Mouse (Mus musculus) forebrain, embryonic 16.5 days (tissue): Measurements from ENCODE around the gene Serpinb3c. TPM values are rescaled to one million over a fixed set of nuclear protein-coding genes. Genes with fewer than 3 reads are reported as not detected.
"Not testable (repeated sequence)": the region's sequence is repeated elsewhere in the genome, so short reads cannot be mapped to it uniquely, and the experiment has no call there.

Experiments used
- ATAC-seq: fragments of 200-750 bp; cut with Nextera tagmentation; 2 replicates; pipeline ENCODE4 v1.8.0; 2017; ENCODE audit warnings: mild to moderate bottlenecking, moderate library complexity
- H3K27ac ChIP-seq: fragments of 300-500 bp; sonication (generic); 2 replicates; pipeline ENCODE4 v1.5.1; 2014; ENCODE audit warnings: low read length, control low read depth
- H3K27me3 ChIP-seq: fragments of 300-500 bp; sonication (generic); replicated peaks from 2 replicates; pipeline ENCODE4 v1.6.1; 2014; ENCODE audit warnings: low read length; ENCODE audit not compliant: control insufficient read depth, insufficient read depth
- H3K36me3 ChIP-seq: fragments of 300-500 bp; sonication (generic); 2 replicates; pipeline ENCODE4 v1.6.1; 2014; ENCODE audit not compliant: control insufficient read depth, insufficient read depth
- H3K4me1 ChIP-seq: fragments of 300-500 bp; sonication (generic); replicated peaks from 2 replicates; pipeline ENCODE4 v1.6.1; 2014; ENCODE audit warnings: low read length; ENCODE audit not compliant: control insufficient read depth, insufficient read depth
- H3K4me2 ChIP-seq: fragments of 300-500 bp; sonication (generic); 2 replicates; pipeline ENCODE4 v1.6.1; 2014; ENCODE audit warnings: mild to moderate bottlenecking, low read length, control low read depth
- H3K4me3 ChIP-seq: fragments of 300-500 bp; sonication (generic); replicated peaks from 2 replicates; pipeline ENCODE4 v1.5.1; 2014; ENCODE audit warnings: mild to moderate bottlenecking, low read length, control low read depth
- H3K9ac ChIP-seq: fragments of 300-500 bp; sonication (generic); replicated peaks from 2 replicates; pipeline ENCODE4 v1.6.1; 2014; ENCODE audit warnings: low read depth, low read length, control low read depth
- H3K9me3 ChIP-seq: fragments of 300-500 bp; sonication (generic); 2 replicates; pipeline ENCODE4 v1.6.1; 2016; ENCODE audit warnings: low read length; ENCODE audit not compliant: control insufficient read depth
- WGBS: fragments of 180-500 bp; shearing (Covaris S2); extraction: QIAGEN DNeasy Blood & Tissue Kit; methylation state at CpG from one replicate; pipeline ENCODE4 v1.1.7; 2014; 5-methylcytosine and 5-hydroxymethylcytosine counted together
- polyA plus RNA-seq: library from polyadenylated mRNA; unstranded; fragments of >200 nt; fragmentation: Nextera tagmentation; extraction: Ambion mirVana; gene quantifications from 2 replicates; pipeline ENCODE4 v1.2.1, GENCODE M21; 2015

Serpinb3c gene
- not detected in 2 replicates for polyA plus RNA-seq

- not testable (repeated sequence) for ATAC-seq, H3K4me3 ChIP-seq, H3K27me3 ChIP-seq, H3K4me2 ChIP-seq, H3K9me3 ChIP-seq, H3K9ac ChIP-seq, H3K36me3 ChIP-seq, H3K27ac ChIP-seq, H3K4me1 ChIP-seq
Measured at GRCm38 (mm10) chr1:107278261-107278660, at the start of gene Serpinb3c, which contains the start of gene Serpinb3b. Gene Serpinb3c (minus strand): TSS chr1:107278371. Gene Serpinb3b (minus strand): TSS chr1:107278361.

- not testable (repeated sequence) for H3K36me3 ChIP-seq, H3K9me3 ChIP-seq, H3K27ac ChIP-seq, H3K9ac ChIP-seq, H3K4me2 ChIP-seq, H3K4me1 ChIP-seq, H3K27me3 ChIP-seq, H3K4me3 ChIP-seq
- peak; percentile 58 for ATAC-seq
- 41% methylated on average over 3 of the region's 3 CpGs for WGBS
Measured at GRCm38 (mm10) chr1:107243170-107243569, 35.0 kb downstream of the Serpinb3c start.

Other genes with a start within 250 kb of the Serpinb3c start
- not detected in 2 replicates for gene Serpinb3a, start 226.1 kb downstream of the Serpinb3c start, polyA plus RNA-seq
- not detected in 2 replicates for gene Serpinb3d, start 194.9 kb downstream of the Serpinb3c start, polyA plus RNA-seq
- not detected in 2 replicates for gene Serpinb3b, start within 50 bp of the Serpinb3c start, polyA plus RNA-seq
- 0.19 TPM in 1 of 2 replicates, not detected in the other for gene Serpinb11, start 82.8 kb upstream of the Serpinb3c start, polyA plus RNA-seq
- 0.26 TPM in 1 of 2 replicates, not detected in the other for gene Serpinb7, start 121.3 kb upstream of the Serpinb3c start, polyA plus RNA-seq
- gene Serpinb2, start 233.1 kb upstream of the Serpinb3c start, polyA plus RNA-seq: 0.16 and 0.20 TPM in 2 replicates